Mouse (Mus musculus) liver (tissue): Measurements from ENCODE around the gene Yipf6.
A peak's percentile ranks its signal among the peaks of the same experiment; 100 is the strongest.
"Not testable (repeated sequence)": the region's sequence is repeated elsewhere in the genome, so short reads cannot be mapped to it uniquely, and the experiment has no call there.

ENCODE experiments used
- DNase-seq: peaks from one replicate; pipeline ENCODE4 v3.0.0-alpha.2; 2020; ENCODE audit warnings: mixed read lengths

Yipf6 gene

GRCm38 (mm10) chrX:98936101-98936500 lies at the start of gene Yipf6:
Gene Yipf6 (plus strand): TSS chrX:98936316.
- no peak for DNase-seq

DNA sequence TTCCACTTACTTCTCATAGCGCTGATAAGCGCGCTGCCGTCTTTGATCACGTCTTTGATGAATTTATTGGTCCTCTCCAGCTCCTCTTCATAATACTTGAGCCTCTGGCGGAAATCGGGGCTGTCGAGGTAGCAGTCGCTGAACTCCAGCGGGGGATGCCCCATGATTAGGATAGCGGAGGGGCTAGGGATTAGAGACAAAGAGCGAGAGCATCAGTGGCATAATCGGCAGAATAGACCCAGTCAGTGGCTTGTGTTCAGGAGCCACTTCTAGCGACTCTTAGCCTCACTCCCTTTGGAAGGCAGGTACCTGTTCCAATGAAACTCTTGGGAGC lies 46.1 kb upstream of the Yipf6 start:
- DNase-seq, result no peak

DNA sequence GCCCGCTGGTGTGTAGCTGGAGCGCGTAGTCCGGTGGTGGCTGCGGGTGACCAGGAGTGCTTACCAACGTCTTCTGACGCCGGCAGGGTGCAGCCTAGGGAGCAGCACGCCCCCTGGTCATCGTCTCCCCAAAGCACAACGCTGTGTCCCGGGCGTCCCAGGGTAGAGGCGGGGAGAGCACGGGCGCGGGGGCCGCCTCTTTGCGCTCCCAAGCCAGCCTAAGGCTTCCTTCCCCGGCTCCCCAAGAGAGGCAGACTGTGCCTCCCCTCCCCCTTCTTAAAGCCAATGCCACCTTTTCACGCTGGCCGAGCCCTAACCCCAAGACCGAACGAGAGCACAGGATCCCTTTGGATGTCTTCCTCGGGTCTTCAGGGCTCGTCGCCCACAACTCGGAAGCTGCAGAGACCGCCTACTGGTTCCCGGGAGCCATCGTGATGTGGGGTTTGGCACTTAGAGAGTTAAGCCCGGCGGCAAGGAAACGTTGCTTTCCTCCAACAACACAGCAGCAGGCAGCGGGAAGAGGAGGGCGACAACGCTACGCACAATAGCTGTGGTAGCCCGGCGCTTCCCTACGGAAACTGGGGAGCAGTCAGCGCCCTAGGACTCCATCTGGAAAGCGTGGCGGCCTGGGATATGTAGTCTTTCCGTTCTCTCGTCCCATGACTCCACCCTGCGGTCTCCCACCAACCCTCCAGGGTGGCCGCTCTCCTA lies 45.6 kb upstream of the Yipf6 start, which contains the start of gene Ophn1:
Gene Ophn1 (minus strand): TSS at position 620 of the 711 bp plus-strand sequence.
- DNase-seq, result peak; percentile 36

DNA sequence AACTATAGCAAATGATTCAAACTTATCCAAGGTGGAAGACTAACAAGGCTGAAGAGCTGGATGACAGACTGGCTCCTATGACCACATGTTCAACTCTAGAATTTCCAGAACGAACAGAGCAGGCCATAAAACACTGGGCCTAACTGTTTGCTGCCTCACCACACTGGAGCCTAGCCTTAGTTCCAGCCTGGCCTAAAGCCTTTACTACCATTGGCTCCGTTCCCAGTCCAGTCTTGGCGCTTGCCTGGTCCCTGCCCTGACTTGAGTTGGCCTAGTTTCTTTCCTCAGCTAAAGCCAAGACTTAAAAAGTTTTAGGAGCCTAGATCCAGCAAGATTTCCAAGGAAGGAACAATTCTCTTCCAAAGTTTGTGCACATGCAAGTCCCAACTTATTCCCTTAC lies 37.8 kb upstream of the Yipf6 start:
- DNase-seq, result no peak

- DNase-seq, result no peak
These were observed 31.9 kb upstream of the Yipf6 start for GRCm38 (mm10) chrX:98904226-98904625.

- DNase-seq, result peak; percentile 41
These were observed 27.2 kb upstream of the Yipf6 start for GRCm38 (mm10) chrX:98908910-98909309.

GRCm38 (mm10) chrX:98919423-98919822 lies 16.7 kb upstream of the Yipf6 start:
- no peak for DNase-seq

- DNase-seq, result peak; percentile 90
These were observed 815 bp downstream of the Yipf6 start for GRCm38 (mm10) chrX:98936707-98937554.

- peak; percentile 95 for DNase-seq
These were observed 1.6 kb downstream of the Yipf6 start for GRCm38 (mm10) chrX:98937555-98938294.

- DNase-seq, result peak; percentile 31
These were observed 17.8 kb downstream of the Yipf6 start for GRCm38 (mm10) chrX:98953941-98954340.

- no peak for DNase-seq
These were observed 22.2 kb downstream of the Yipf6 start for GRCm38 (mm10) chrX:98958287-98958686.

- no peak for DNase-seq
These were observed 22.9 kb downstream of the Yipf6 start for GRCm38 (mm10) chrX:98959050-98959449.

GRCm38 (mm10) chrX:98963742-98964141 lies 27.6 kb downstream of the Yipf6 start:
- no peak for DNase-seq

DNA sequence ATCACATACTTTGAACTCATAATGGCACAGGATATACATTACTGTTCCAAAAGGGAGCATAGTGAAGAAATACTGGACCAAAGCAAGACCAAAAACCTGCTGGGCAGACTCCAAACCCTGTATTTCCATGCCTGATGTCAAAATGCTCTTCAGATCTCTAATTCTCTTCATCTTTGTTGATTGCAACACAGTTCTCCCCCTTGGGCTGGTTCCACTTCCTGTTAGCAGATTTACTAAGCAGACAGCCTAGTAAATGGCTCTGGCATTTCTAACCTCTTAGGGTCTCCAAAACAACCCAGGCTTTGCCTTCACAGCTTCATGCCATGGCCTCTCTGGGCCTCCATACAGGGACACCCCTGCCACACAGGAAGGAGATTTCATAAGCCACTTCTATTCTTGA lies 28.4 kb downstream of the Yipf6 start:
- DNase-seq, result no peak

DNA sequence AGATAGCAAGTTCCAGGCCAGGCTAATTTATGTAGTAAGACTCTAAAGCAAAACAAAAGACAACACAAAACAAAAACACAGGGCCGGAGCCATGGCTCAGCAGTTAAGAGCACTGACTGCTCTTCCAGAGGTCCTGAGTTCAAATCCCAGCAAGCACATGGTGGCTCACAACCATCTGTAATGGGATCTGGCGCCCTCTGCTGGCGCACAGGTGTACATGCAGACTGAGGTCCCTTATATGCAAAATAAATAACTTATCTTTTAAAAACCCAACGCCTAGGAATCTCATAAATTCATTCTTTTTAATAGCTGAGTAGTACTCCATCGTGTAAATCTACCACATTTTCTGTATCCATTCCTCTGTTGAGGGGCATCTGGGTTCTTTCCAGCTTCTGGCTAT lies 50.5 kb downstream of the Yipf6 start:
- not testable (repeated sequence) for DNase-seq

- peak; percentile 38 for DNase-seq
These were observed 53.5 kb downstream of the Yipf6 start for GRCm38 (mm10) chrX:98989574-98989973.
